Mouse (Mus musculus) brain, embryonic 18.5 days (tissue): ENCODE data around the gene Hoxc13.

ENCODE experiments used
- DNase-seq: peaks from one replicate; pipeline ENCODE4 v3.0.0-alpha.2; 2012; ENCODE audit warnings: low read depth, low spot score

The Hoxc13 gene

DNA sequence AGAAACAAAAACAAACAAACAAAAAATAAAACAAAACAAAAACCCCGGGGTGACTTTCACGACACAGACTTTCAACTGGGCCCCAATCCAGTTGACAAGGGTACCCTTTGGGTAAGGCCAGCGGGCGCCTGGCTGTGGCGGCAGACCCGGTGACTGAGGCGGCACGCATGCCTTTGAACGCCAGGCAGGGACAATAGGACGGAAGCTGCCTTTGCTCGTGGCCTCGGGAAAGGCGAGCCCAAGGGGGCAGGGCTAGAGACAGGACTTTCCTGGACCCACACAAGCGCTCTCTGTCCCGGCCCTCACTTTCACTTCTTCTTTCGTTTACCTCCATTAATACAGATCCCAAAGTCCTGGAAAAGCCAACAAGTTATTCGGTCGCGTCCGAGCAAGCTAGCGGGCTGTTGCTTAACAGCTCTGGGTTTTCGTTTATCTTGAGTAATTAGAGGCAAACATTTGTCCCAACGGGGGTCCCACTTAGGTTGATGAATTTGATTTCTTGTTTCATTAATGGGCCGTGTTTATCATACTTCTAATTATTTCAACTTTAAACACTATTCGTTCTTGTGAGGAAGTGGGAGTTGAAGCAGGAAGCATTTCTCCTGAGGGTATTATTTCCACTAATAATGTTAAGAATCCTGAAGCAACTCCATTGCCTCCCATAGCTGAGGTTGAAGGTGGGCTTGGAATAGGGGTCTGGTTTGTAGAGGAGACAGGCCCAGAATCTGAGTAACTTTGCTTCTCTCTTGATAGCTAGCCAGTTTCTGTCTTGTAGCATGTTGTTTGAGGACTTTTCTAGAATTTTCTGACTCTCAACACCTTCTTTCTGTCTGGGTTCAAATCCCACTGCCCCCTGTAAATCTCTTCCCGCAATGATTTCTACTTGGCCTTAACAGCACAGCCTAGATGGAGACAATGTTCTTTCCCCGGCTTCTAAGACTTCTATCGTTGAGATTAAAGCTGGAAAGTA, 43.1 kb downstream of the Hoxc13 start:
- no peak for DNase-seq

DNA sequence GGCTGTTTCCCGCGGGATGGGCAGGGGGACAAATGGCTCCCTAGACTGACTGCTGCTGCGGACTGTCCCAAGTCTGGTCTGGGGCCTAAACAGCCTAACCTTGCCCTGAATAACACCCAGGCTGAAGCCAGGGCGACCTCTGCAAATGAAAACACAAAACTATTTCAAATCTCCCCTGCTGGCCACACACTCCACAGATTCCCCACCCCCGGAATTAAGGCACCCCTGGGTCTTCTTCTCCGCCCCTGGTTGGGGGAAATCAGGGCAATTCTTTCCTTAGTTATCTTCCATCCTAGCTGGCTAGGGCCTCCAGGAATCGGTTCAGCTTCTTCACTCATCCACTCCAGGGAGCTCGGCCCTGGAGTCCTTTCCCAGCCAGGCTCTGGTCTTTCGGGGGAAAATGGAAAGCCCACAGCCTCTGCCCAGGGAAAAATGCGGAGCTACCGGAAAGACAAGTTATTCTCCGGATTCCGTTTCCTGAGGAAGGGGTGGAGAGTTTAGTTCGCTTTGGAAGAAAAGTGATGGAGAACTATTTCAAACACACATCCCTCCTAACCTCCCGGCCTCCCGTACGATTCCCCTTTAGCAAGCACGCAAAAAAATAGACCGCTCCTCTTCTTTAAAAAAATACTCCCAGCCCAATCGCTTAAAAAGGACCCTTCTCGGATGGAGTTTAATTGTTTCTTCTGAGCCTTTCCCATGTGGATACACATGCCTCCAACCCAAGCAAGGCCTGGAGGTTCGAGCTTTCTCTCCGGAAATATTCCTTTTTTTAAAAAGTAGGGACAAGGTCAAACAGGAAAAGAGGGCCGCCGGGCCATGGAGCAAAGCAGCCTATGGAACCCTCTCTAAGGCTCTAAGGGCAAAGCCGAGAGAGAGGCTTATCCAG, 44.3 kb downstream of the Hoxc13 start:
- DNase-seq, result no peak

DNA sequence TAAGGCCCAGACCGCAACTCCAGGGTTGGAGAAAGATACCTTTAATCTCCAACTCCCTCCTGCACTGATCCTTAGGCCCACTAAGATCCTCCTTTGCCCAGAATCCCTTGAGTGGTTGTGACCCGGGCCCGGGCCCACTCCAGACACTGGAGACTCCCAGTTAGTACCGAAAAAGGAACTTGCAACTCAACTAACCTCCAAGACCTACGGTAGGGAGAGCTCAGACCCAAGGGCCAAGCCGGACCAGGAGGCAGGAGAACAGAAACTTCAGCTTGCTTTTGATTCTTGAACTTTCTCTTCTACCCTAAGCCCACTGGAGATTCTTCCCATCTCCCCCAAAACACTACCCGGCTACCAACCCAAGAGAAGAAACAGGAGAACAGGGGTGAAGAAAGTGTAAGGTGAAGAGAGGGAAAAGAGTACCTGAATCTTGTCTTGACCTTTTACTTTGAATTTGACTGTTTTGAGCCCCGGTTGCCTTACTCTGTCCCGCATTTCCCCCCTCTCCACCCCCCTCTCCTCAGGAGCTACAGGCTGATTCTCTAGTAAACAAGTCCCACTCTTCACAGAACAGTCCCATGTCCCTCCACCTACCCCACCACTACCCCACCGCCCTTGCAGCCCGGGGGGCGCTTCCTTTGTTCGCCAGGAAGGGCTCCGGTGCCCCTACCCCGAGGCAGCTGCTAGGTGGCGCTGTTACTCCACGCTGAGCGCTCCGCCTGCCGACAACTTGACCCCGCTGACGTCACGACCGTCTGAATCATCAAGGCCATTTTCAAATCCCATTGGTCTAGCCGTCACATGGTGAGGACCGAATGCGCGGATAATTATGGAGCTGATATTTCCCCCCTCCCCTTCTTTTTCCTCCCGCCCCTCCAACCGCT, 45.2 kb downstream of the Hoxc13 start:
- no peak for DNase-seq

DNA sequence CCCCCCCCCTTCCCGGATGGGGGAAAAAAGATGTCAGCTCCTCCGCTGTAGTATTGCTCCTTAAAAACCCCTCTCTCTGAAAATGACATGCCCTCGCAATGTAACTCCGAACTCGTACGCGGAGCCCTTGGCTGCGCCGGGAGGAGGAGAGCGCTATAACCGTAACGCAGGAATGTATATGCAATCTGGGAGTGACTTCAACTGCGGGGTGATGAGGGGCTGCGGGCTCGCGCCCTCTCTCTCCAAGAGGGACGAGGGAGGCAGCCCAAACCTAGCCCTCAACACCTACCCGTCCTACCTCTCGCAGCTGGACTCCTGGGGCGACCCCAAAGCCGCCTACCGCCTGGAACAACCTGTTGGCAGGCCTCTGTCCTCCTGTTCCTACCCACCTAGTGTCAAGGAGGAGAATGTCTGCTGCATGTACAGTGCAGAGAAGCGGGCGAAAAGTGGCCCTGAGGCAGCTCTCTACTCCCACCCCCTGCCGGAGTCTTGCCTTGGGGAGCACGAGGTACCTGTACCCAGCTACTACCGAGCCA, 45.9 kb downstream of the Hoxc13 start, which contains the start of gene Hoxc10:
Gene Hoxc10 (plus strand): TSS at position 21 of the 536 bp plus-strand sequence.
- DNase-seq, result no peak

DNA sequence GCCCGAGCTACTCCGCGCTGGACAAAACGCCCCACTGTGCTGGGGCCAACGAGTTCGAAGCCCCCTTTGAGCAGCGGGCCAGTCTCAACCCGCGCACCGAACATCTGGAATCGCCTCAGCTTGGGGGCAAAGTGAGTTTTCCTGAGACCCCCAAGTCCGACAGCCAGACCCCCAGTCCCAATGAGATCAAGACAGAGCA, 46.3 kb downstream of the Hoxc13 start, which contains the start of gene Hoxc5:
Gene Hoxc5 (plus strand): TSS at position 132 of the 199 bp plus-strand sequence.
- DNase-seq, result no peak

DNA sequence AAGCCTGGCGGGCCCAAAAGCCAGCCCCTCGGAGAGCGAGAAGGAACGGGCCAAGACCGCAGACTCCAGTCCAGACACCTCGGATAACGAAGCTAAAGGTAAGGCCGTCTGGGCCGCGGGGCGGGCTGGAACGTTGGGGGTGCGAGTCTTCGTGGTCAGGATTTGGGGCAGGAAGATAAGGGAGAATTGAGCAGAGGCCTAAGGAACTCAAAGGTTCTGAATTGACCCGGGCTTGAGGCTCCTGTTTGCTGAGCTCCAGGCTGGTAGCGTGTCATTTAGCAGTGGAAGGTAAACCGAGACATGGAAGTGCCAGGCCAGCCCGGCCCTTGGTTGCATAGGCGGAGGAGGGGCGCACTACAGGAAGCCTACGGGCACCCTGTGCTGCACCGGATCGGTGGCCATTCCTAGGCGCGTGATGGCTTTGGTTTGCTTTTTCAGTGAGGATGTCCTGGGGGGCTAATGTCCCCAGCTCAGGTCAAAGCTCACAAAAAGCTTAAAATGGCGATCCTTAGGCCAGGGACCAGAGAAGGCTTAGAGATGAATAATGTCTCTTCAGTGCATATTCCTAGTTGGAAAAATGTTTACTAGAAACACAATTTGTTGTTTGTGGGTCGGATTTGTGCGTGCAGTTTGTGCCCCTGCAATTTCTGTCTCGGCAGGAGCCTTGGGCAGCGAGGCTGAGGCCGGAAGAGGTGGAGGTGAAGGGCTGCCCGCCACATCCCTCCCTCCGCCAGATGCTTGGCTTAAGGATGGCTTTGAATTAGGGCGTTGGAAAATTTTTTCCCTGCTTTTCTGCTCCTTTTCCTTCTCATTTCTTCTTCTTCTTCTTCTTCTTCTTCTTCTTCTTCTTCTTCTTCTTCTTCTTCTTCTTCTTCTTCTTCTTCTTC, 46.9 kb downstream of the Hoxc13 start:
- no peak for DNase-seq

DNA sequence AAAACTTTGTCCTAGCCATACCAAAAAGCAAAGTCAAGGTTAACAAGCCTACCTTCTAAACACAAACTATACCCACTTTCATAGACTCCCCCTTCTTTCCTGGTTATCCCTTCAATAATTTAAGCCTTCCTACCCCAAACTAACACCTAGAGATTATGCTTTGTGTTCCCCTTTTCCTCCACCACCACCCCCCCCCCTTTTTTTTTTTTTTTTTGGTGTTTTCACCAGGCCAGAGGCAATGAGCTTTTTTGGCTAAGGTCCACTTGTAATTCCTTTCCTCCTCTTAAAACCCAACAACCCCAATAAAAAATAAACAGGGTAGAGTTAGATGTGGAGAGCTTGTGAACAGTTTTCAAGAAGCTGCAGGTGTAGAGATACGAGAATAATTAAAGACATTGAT, 48.4 kb downstream of the Hoxc13 start:
- DNase-seq, result no peak

DNA sequence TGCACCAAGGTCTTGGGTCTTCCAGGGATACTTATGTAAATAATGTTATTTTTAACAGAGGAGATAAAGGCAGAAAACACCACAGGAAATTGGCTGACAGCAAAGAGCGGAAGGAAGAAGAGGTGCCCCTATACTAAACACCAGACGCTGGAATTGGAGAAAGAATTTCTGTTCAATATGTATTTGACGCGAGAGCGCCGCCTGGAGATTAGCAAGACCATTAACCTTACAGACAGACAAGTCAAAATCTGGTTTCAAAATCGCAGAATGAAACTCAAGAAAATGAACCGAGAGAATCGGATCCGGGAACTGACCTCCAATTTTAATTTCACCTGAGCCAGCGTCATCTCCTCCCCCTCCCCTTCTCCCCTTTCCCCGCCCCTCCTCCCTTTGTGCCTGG, 49.8 kb downstream of the Hoxc13 start:
- DNase-seq, result no peak

DNA sequence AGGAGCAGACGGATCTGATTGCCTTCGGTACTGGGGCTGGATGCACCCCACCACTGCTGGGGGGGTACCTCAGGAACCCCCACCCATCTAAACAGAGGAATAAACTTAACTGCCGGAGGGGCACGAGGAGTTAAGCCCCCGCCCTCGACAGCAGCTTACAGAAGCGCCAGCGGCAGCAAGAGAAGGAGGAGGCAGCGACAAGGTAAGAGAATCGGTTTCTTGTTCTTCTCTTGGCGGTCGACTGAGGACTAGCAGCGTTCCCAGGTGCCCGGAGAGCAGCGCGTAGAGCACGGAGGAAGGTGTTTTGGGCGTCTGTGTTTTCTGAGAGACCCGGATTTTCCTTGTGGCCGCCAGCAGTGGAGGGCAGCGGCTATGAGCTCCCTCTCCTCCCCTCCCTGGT, 51.4 kb downstream of the Hoxc13 start:
- no peak for DNase-seq

DNA sequence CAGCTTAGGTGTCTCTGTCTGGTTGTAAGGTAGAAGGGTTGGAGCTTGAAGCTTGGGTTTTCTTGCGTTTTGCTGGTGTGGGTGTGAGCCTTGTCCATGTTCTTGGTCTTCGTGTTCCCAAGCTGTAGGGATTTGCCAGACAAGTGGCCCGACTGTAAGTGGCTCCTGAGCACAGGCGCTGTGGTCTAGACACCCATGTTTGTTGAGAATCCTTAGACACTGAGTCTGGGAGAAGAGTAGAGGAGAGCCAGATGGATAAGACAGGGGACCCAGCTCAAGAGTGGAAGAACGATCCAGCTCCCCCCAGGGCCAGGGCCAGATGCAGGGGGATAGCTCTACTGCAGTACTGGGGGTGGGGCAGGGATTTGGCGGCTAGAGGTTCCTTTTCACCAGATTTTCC, 51.9 kb downstream of the Hoxc13 start:
- no peak for DNase-seq

DNA sequence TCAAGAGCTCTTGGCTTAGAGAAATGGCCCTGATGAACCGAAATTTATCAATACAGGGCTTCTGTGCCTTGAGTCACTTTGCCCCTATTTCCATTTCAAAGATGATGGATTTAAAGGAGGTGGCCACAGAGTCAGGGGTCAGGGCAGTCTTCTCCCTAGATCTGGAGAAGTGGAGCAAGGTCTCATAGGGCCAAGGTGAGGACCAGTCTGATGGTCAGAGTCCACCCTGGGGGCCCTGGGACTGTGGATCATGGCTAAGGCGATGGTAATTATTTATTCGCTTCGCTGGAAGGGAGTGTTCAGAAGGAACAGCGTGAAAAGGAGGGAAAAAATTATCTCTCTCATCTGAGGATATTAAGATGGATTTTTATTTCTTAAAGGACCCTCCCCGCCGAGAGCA, 54.1 kb downstream of the Hoxc13 start:
- no peak for DNase-seq

DNA sequence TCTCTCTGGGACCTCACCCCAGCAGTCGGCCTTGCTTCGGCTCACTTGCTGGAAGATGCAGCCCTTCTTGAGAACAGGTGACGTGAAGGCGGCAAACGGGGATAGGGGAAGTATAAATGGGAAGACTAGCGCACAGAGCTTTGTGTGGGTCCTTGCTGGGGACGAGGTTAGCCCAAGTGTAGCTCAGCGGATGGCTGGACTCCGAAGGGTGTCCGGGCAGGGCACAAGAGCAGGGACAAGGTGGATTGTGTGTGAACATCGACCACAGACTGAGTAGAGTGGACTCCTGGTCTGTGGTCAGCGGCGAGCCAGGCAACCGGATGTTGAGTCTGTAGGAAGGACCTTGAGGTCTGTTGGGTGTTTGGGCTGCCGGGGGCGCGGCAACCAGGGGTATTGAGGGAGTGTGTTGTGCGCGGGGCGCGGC, 54.8 kb downstream of the Hoxc13 start:
- no peak for DNase-seq

DNA sequence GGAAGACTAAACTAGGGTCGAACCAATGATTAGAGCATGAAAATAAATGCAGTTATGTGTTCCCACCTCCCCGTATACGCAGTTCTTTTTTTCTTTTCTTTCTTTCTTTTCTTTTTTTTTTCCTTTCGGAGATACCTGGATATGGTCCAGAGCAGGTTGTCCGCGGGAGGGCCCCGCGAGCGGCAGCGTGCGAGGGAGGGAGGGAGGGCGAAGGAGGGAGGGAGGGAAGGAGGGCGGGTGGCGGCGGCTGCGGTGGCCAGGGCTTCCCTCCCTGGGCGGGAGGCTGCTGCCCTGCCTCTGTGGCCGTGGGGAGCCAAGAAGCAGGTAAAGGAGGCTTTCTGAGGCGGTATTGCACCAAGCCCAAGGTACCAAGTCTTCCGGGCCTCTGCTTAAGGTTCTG, 55.3 kb downstream of the Hoxc13 start, which contains the start of gene Hoxc9:
Gene Hoxc9 (plus strand): TSS at position 269 of the 400 bp plus-strand sequence.
- no peak for DNase-seq

DNA sequence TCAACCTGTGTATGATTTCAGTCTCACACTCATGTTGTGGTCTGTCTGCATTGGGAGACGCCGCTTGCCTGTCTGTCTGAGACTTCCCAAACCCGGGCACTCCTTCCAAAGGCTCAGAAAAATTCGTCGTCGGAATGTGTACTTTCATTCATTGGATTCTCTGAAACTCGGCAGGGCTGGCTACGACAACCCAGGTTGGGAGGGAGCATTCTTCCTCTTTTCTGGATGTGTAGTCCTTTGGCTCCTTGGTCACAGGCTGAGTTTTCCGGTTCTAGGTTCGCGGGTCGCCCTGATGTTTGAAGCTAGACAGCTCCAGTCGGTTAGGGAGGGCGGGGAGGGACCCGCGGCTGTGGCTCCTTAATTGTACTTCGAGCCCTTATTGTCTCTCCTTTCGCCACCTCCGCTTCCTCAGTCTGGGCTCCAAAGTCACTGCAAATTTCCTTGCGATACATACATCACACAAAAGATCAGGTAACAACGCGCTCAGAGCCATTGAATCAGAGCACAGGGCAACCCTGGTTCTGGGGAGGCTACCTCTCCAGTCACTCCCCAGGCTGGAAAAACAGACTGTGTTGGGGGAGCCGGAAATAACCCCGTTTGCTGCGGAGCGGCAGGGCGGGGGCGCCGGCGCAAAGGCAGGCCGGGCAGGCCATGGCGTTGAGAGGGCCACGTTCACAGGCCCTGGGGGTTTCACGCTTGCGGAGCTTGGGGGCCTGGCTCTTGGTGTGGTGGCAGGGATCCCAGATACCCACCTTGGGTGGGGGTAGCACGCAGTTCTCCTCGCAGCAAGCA, 55.9 kb downstream of the Hoxc13 start:
- no peak for DNase-seq

DNA sequence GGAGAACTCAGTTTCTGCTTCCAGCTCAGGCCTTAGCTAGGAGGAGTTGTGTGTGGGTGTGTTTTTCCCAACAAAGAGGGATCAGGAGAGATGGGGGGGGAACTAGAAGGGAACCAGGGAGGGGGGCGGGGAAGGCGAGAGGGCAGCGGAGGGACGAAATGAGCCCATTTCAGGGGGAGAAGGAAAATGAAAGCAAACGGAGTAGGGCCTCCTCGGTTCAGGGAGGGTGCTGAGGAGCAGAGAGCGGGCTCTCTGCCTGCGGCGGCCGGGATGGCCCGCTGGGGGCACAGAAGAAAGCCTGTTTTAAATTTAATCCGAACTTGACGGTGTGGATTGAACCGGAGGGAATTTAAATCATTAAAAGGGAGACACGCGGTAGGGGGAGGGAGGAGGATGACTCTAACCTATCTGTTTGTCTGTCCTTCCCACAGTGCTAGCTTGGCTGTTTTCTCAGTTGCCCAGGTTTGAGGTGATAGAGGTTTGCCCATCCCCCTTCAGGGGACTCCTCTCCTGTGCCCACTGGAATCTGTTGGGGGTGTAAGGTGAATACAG, 56.6 kb downstream of the Hoxc13 start:
- DNase-seq, result no peak
